Comparison of ENCODE assay signal across 22 mouse cellular contexts in genomic region chr14:50975001-50975400, GRCm38 (mm10). TPM values are rescaled to one million over a fixed set of nuclear protein-coding genes. Genes with fewer than 3 reads are reported as not detected.
DNase-seq lines count a peak whose midpoint lies in the region; ATAC-seq lines count a peak whose summit lies in the region.
"Had no signal": no experiment of that assay in that cellular context is flagged by ENCODE, and none has a peak within 500 bp of the region (broad histone marks: within the 10 kb centered on the region; RNA-seq: fewer than 3 reads in every experiment).

No protein-coding gene starts in this region.

- intact Hi-C loops in heart, postnatal 14 days (cut with DNase I), result no loop called here

- 0 out of 2 replicates have a peak, but pooled peaks have one; percentile 19 for ATAC-seq in megakaryocyte-erythroid progenitor cell, adult 5-6 weeks (replicated peaks; ENCODE audit: low FRiP score, low TSS enrichment, poor library complexity, severe bottlenecking)
- ATAC-seq: activated CD4-positive, CD25-positive, alpha-beta regulatory T cell, adult 4 months; CD4-positive, CD25-positive, alpha-beta regulatory T cell, adult 4 months; Patski had no signal

- peak; percentile 52 for DNase-seq in heart, adult 11 months
- DNase-seq in heart, postnatal 14 days, result no peak
- no peak for DNase-seq in lung, postnatal 10 days
- DNase-seq: adrenal gland, adult 2 months; adrenal gland, adult 8-10 months; adrenal gland, postnatal 10 days; adrenal gland, postnatal 14 days; adrenal gland, postnatal 25 days; adrenal gland, postnatal 36 days; B cell, adult 2 months; cerebellum, adult 11 months; cerebellum, adult 11-12 months; cerebellum, adult 18-20 months had no signal

RNA-seq across cellular contexts. Expression of gene Pnp2, which starts 19.2 kb away (rescaled TPM):
- 1 to 10 TPM in 1 of 2 experiments, under 1 TPM in 1; 0.39 to 1.2 TPM for total RNA-seq in heart, postnatal 14 days (2021)
- total RNA-seq in megakaryocyte-erythroid progenitor cell, adult 5-6 weeks (2014; fragmentation: Nextera tagmentation), result 28.8 and 44.9 TPM in 2 replicates
- total RNA-seq in megakaryocyte-erythroid progenitor cell, adult 5-6 weeks (2017), result 9.8 and 12.2 TPM in 2 replicates

RNA-seq across cellular contexts. Expression of gene Gm49342, which starts 30.7 kb away (rescaled TPM):
- total RNA-seq in heart, postnatal 14 days (2021), result 10 to 100 TPM; 11.1 to 13.0 TPM
- total RNA-seq in megakaryocyte-erythroid progenitor cell, adult 5-6 weeks (2014; fragmentation: Nextera tagmentation), result not detected in 2 replicates
- 194 and 233 TPM in 2 replicates for total RNA-seq in megakaryocyte-erythroid progenitor cell, adult 5-6 weeks (2017)
- total RNA-seq: G1E had no signal

RNA-seq across cellular contexts. Expression of gene Rnase10, which starts 32.5 kb away (rescaled TPM):
- under 1 TPM in 1 of 2 experiments, not detected in 1; 0.22 TPM for total RNA-seq in heart, postnatal 14 days (2021)
- not detected in 2 replicates for total RNA-seq in megakaryocyte-erythroid progenitor cell, adult 5-6 weeks (2014; fragmentation: Nextera tagmentation)
- not detected in 2 replicates for total RNA-seq in megakaryocyte-erythroid progenitor cell, adult 5-6 weeks (2017)
- total RNA-seq: adrenal gland, adult 18-20 months; CH12.LX; ES-E14; MEL had no signal

RNA-seq across cellular contexts. Expression of gene Pnp, which starts 44.1 kb away (rescaled TPM):
- 10 to 100 TPM; 15.6 to 17.3 TPM for total RNA-seq in heart, postnatal 14 days (2021)
- 297 and 354 TPM in 2 replicates for total RNA-seq in megakaryocyte-erythroid progenitor cell, adult 5-6 weeks (2014; fragmentation: Nextera tagmentation)
- 162 and 277 TPM in 2 replicates for total RNA-seq in megakaryocyte-erythroid progenitor cell, adult 5-6 weeks (2017)

RNA-seq across cellular contexts. Expression of gene Pip4p1, which starts 44.3 kb away (rescaled TPM):
- 10 to 100 TPM; 19.2 to 21.8 TPM for total RNA-seq in heart, postnatal 14 days (2021)
- 12.6 and 21.0 TPM in 2 replicates for total RNA-seq in megakaryocyte-erythroid progenitor cell, adult 5-6 weeks (2014; fragmentation: Nextera tagmentation)
- 10.9 and 12.6 TPM in 2 replicates for total RNA-seq in megakaryocyte-erythroid progenitor cell, adult 5-6 weeks (2017)

Comparison
In these comparisons a context has a peak if more than half of its experiments do, and no peak if none do; other contexts are left out.
1. RNA of gene Pnp2, which starts 19.2 kb away (total RNA-seq): 9.8 to 44.9 TPM in megakaryocyte-erythroid progenitor cell, adult 5-6 weeks; 0.39 to 1.2 TPM in heart, postnatal 14 days; every median in the first group is over 4 times any median in the second.